Mouse (Mus musculus) heart, embryonic 16.5 days (tissue): ENCODE results near the gene Tenm2. TPM values are rescaled to one million over a fixed set of nuclear protein-coding genes. Genes with fewer than 3 reads are reported as not detected.

ENCODE experiments used
- ATAC-seq: fragments of 200-750 bp; cut with Nextera tagmentation; replicated peaks from 2 replicates; pipeline ENCODE4 v1.8.0; 2017; ENCODE audit warnings: moderate number of reproducible peaks; ENCODE audit not compliant: insufficient read depth, low FRiP score; ENCODE audit errors: extremely low read depth
- H3K27ac ChIP-seq: fragments of 300-500 bp; sonication (generic); 2 replicates; pipeline ENCODE4 v1.5.1; 2014; ENCODE audit warnings: mild to moderate bottlenecking, low read length, control low read depth, moderate library complexity
- H3K27me3 ChIP-seq: fragments of 300-500 bp; sonication (generic); 2 replicates; pipeline ENCODE4 v1.6.1; 2014; ENCODE audit warnings: low read length, mixed read lengths; ENCODE audit not compliant: control insufficient read depth, insufficient read depth
- H3K36me3 ChIP-seq: fragments of 300-500 bp; sonication (generic); 2 replicates; pipeline ENCODE4 v1.6.1; 2014; ENCODE audit not compliant: control insufficient read depth, insufficient read depth
- H3K4me1 ChIP-seq: fragments of 300-500 bp; sonication (generic); 2 replicates; pipeline ENCODE4 v1.6.1; 2014; ENCODE audit warnings: low read length, mixed read lengths; ENCODE audit not compliant: control insufficient read depth, insufficient read depth
- H3K4me2 ChIP-seq: fragments of 300-500 bp; sonication (generic); 2 replicates; pipeline ENCODE4 v1.6.1; 2014; ENCODE audit warnings: low read depth, mild to moderate bottlenecking, control low read depth, low read length
- H3K4me3 ChIP-seq: fragments of 300-500 bp; sonication (generic); 2 replicates; pipeline ENCODE4 v1.5.1; 2014; ENCODE audit warnings: mild to moderate bottlenecking, control low read depth, low read length
- H3K9ac ChIP-seq: fragments of 300-500 bp; sonication (generic); 2 replicates; pipeline ENCODE4 v1.6.1; 2014; ENCODE audit warnings: low read length, control low read depth
- H3K9me3 ChIP-seq: fragments of 300-500 bp; sonication (generic); replicated peaks from 2 replicates; pipeline ENCODE4 v1.6.1; 2016; ENCODE audit warnings: low read length; ENCODE audit not compliant: control insufficient read depth
- WGBS: fragments of 180-500 bp; shearing (Covaris S2); extraction: QIAGEN DNeasy Blood & Tissue Kit; methylation state at CpG from one replicate; pipeline ENCODE4 v1.1.7; 2014; 5-methylcytosine and 5-hydroxymethylcytosine counted together
- polyA plus RNA-seq: library from polyadenylated mRNA; unstranded; fragments of >200 nt; fragmentation: Nextera tagmentation; extraction: Ambion mirVana; gene quantifications from 2 replicates; pipeline ENCODE4 v1.2.1, GENCODE M21; 2015

The Tenm2 gene
- polyA plus RNA-seq, 1 experiment from 2014 or later = 0.71 TPM

GRCm38 (mm10) chr11:36831511-36831910, 404.3 kb downstream of the Tenm2 start:
- no peak overlapping the region for H3K4me3 ChIP-seq
- WGBS = 76% methylated on average over 11 of the region's 11 CpGs
- H3K27me3 ChIP-seq = no peaks in the 10 kb centered on the region
- ATAC-seq = no peak
- no peak overlapping the region for H3K9ac ChIP-seq
- H3K4me2 ChIP-seq = no peak overlapping the region
- H3K36me3 ChIP-seq = no peaks in the 10 kb centered on the region
- H3K9me3 ChIP-seq = no peaks in the 10 kb centered on the region
- no peaks in the 10 kb centered on the region for H3K4me1 ChIP-seq
- H3K27ac ChIP-seq = no peak overlapping the region

DNA sequence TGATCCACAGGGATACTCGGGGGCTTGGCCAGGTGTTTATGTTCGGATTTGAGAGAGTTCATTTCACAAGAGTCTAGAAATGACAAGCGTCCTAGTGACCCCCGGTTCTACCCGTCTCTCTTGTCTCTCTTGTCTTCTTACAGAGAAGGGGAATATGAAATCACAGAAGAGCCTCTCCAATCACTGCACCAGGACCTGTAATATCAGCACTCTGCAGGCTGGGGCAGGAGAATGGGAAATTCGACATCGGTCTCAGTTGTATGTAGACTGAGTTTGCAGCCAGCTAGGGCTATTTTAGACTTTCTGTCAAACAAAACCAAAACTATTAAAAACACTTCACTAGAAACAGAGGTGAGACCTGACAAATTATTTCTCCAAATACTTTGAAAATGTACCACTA, 411.1 kb downstream of the Tenm2 start:
- Histone ChIP-seq H3K4me3 (no peak overlapping the region), H3K4me2 (no peak overlapping the region), H3K27ac (no peak overlapping the region), H3K27me3 (no peaks in the 10 kb centered on the region), H3K4me1 (no peaks in the 10 kb centered on the region), H3K9ac (no peak overlapping the region), H3K36me3 (no peaks in the 10 kb centered on the region), H3K9me3 (no peaks in the 10 kb centered on the region)
- no peak for ATAC-seq
- WGBS = 32% methylated on average over 7 of the region's 7 CpGs

- no peaks in the 10 kb centered on the region for H3K4me1 ChIP-seq
- H3K4me3 ChIP-seq = no peak overlapping the region
- no peaks in the 10 kb centered on the region for H3K27me3 ChIP-seq
- H3K9me3 ChIP-seq = no peaks in the 10 kb centered on the region
- H3K27ac ChIP-seq = no peak overlapping the region
- no peaks in the 10 kb centered on the region for H3K36me3 ChIP-seq
- no peak for ATAC-seq
- no peak overlapping the region for H3K9ac ChIP-seq
- WGBS = 48% methylated on average over 1 of the region's 1 CpGs
- no peak overlapping the region for H3K4me2 ChIP-seq
These were observed 431.1 kb downstream of the Tenm2 start for GRCm38 (mm10) chr11:36804615-36805014.

GRCm38 (mm10) chr11:36802208-36802631, 433.5 kb downstream of the Tenm2 start:
- Histone ChIP-seq H3K4me3 (no peak overlapping the region), H3K4me2 (no peak overlapping the region), H3K9ac (no peak overlapping the region), H3K27ac (no peak overlapping the region), H3K36me3 (no peaks in the 10 kb centered on the region), H3K27me3 (no peaks in the 10 kb centered on the region), H3K9me3 (no peaks in the 10 kb centered on the region), H3K4me1 (no peaks in the 10 kb centered on the region)
- WGBS = 67% methylated on average over 8 of the region's 8 CpGs
- no peak for ATAC-seq

- no peak for ATAC-seq
- Histone ChIP-seq H3K36me3 (no peaks in the 10 kb centered on the region), H3K4me3 (no peak overlapping the region), H3K27ac (no peak overlapping the region), H3K4me2 (no peak overlapping the region), H3K4me1 (no peaks in the 10 kb centered on the region), H3K9me3 (no peaks in the 10 kb centered on the region), H3K27me3 (no peaks in the 10 kb centered on the region), H3K9ac (no peak overlapping the region)
- WGBS = 66% methylated on average over 4 of the region's 4 CpGs
These were observed 434.1 kb downstream of the Tenm2 start for GRCm38 (mm10) chr11:36801683-36802082.

- no peaks in the 10 kb centered on the region for H3K36me3 ChIP-seq
- WGBS = 76% methylated on average over 8 of the region's 8 CpGs
- no peaks in the 10 kb centered on the region for H3K9me3 ChIP-seq
- no peak overlapping the region for H3K9ac ChIP-seq
- H3K4me2 ChIP-seq = no peak overlapping the region
- H3K27ac ChIP-seq = no peak overlapping the region
- H3K27me3 ChIP-seq = no peaks in the 10 kb centered on the region
- H3K4me1 ChIP-seq = no peaks in the 10 kb centered on the region
- no peak for ATAC-seq
- H3K4me3 ChIP-seq = no peak overlapping the region
These were observed 436.4 kb downstream of the Tenm2 start for GRCm38 (mm10) chr11:36799409-36799808.

- no peaks in the 10 kb centered on the region for H3K27me3 ChIP-seq
- 83% methylated on average over 3 of the region's 3 CpGs for WGBS
- ATAC-seq = no peak
- H3K4me1 ChIP-seq = no peaks in the 10 kb centered on the region
- no peak overlapping the region for H3K4me3 ChIP-seq
- no peaks in the 10 kb centered on the region for H3K36me3 ChIP-seq
- no peak overlapping the region for H3K9ac ChIP-seq
- no peak overlapping the region for H3K27ac ChIP-seq
- H3K9me3 ChIP-seq = no peaks in the 10 kb centered on the region
- H3K4me2 ChIP-seq = no peak overlapping the region
These were observed 477.8 kb downstream of the Tenm2 start for GRCm38 (mm10) chr11:36758009-36758408.

GRCm38 (mm10) chr11:36746286-36746685, 489.5 kb downstream of the Tenm2 start:
- H3K4me1 ChIP-seq = no peaks in the 10 kb centered on the region
- WGBS = 90% methylated on average over 4 of the region's 4 CpGs
- no peak overlapping the region for H3K4me3 ChIP-seq

GRCm38 (mm10) chr11:36727800-36728199, 508.0 kb downstream of the Tenm2 start:
- Histone ChIP-seq H3K27ac (no peak overlapping the region), H3K9me3 (no peaks in the 10 kb centered on the region), H3K9ac (no peak overlapping the region), H3K4me2 (no peak overlapping the region), H3K36me3 (no peaks in the 10 kb centered on the region), H3K4me3 (no peak overlapping the region), H3K4me1 (no peaks in the 10 kb centered on the region), H3K27me3 (no peaks in the 10 kb centered on the region)
- no peak for ATAC-seq
- 73% methylated on average over 3 of the region's 3 CpGs for WGBS

More at GRCm38 (mm10) chr11:36746286-36746685, 489.5 kb downstream of the Tenm2 start:
- Histone ChIP-seq H3K27me3 (no peaks in the 10 kb centered on the region), H3K36me3 (no peaks in the 10 kb centered on the region), H3K4me2 (no peak overlapping the region), H3K9ac (no peak overlapping the region), H3K9me3 (no peaks in the 10 kb centered on the region), H3K27ac (no peak overlapping the region)
- ATAC-seq = no peak

DNA sequence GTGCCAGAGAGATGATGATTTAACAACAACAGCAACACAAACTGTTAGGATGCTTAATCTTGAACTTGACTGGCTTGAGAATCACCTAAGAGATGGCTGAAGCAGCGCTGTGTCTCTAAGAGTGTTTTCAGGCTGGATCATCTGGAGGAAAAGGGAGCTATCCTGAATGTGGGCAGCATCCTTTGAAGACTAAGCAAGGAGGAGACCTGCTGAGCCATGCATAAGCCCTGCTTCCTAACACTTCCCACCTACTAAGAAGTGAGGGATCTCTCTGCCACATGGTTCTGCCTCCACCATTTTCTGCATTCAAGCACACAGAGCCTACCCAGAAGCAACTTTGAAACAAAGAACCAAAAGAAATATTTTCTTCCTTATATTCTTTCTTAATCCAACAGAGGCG, 532.9 kb downstream of the Tenm2 start:
- no peaks in the 10 kb centered on the region for H3K36me3 ChIP-seq
- no peak overlapping the region for H3K4me3 ChIP-seq
- ATAC-seq = no peak
- no peaks in the 10 kb centered on the region for H3K27me3 ChIP-seq
- H3K27ac ChIP-seq = no peak overlapping the region
- no peak overlapping the region for H3K4me2 ChIP-seq
- no peak overlapping the region for H3K9ac ChIP-seq
- 74% methylated on average over 2 of the region's 2 CpGs for WGBS
- no peaks in the 10 kb centered on the region for H3K9me3 ChIP-seq
- no peaks in the 10 kb centered on the region for H3K4me1 ChIP-seq
